ENCODE assay signal across 8 mouse cellular contexts in the genomic region with DNA sequence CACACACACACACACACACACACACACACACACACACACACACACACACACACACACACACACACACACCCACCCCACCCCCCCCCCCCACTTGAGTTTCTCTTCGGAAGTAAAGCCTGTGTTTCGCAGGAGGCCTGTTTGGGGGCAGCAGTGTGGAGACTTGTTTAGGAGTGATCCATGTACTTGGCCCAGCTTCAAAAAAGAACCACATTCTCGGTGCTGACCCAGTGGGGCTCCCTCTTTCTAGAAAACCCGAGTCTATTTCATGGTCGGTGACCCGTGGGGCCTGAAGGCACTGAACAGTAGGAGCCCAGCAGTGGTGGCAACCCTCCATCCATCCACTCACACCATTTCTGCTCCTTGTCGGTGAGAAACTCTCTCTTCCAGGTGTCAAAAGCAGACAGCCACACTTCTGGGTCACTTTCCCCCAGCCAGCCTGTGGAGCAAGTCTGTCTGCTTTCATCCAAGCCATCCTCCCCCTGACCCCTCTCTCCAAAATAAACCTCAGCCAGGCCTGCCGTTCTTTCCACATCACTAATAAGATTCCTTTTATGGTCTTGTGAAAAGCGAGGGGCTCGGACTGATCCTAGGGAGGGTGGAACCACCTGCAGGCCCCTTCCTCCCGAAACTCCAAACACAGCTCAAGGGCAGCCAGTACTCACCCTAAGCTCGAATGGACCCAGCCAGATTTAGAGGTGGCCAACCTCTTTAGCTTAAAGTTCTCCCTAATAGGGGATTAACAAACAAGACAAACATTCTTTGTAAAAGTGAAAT. TPM values are rescaled to one million over a fixed set of nuclear protein-coding genes. Genes with fewer than 3 reads are reported as not detected.
DNase-seq lines count a peak whose midpoint lies in the region; ATAC-seq and TF ChIP-seq lines count a peak whose summit lies in the region.

No protein-coding gene starts in this region.

- H3K27me3 ChIP-seq in spleen, adult 2 months (ENCODE audit: control insufficient read depth, insufficient read depth, low read length), result peaks cover 19% of the 10 kb centered on the region
- H3K27me3 ChIP-seq in heart, embryonic 13.5 days (replicated peaks), result no peaks in the 10 kb centered on the region
- peaks cover 52% of the 10 kb centered on the region for H3K27me3 ChIP-seq in liver, embryonic 15.5 days
- H3K27me3 ChIP-seq in stomach, embryonic 16.5 days (ENCODE audit: control insufficient read depth, insufficient read depth, low read length), result no peaks in the 10 kb centered on the region

- H3K4me1 ChIP-seq in spleen, adult 2 months (ENCODE audit: control insufficient read depth, insufficient read depth, insufficient read length), result no peaks in the 10 kb centered on the region; the same call in none of the 2 replicates
- H3K4me1 ChIP-seq in heart, embryonic 13.5 days, result peaks cover 60% of the 10 kb centered on the region
- H3K4me1 ChIP-seq in liver, embryonic 15.5 days (replicated peaks), result peaks cover 20% of the 10 kb centered on the region
- H3K4me1 ChIP-seq in stomach, embryonic 16.5 days (ENCODE audit: control insufficient read depth, insufficient read depth, low read length), result peaks cover 34% of the 10 kb centered on the region

- peak overlapping the region; percentile 92 for H3K9ac ChIP-seq in heart, embryonic 13.5 days
- H3K9ac ChIP-seq in liver, embryonic 15.5 days, result no peak overlapping the region
- peak overlapping the region; percentile 86 for H3K9ac ChIP-seq in stomach, embryonic 16.5 days (ENCODE audit: low read length)

- no peak for ATAC-seq in heart, embryonic 13.5 days (ENCODE audit: extremely low read depth, insufficient number of reproducible peaks, low FRiP score, low TSS enrichment)
- no peak for ATAC-seq in liver, embryonic 15.5 days (ENCODE audit: insufficient read depth)
- ATAC-seq in stomach, embryonic 16.5 days (ENCODE audit: insufficient read depth, low FRiP score), result no peak

- DNase-seq in spleen, adult 2 months (ENCODE audit: low read depth in 1 of 2, low spot score in 2 of 2), result no peak
- DNase-seq in spleen, adult 12 weeks (ENCODE audit: low spot score), result no peak
- DNase-seq in frontal cortex, postnatal 14 days (ENCODE audit: low spot score in 2 of 2), result no peak
- DNase-seq in gastrocnemius, postnatal 25 days, result no peak
- DNase-seq in c-Kit-positive CD71-positive TER-119-positive erythroid progenitor cells, embryonic 14.5 days (ENCODE audit: low spot score), result no peak

- TF ChIP-seq POLR2A in spleen, adult 2 months (IDR thresholded peaks at IDR 0.05; ENCODE audit: low read depth, low read length), result no peak

- WGBS in spleen, adult 2 months, result 69% methylated on average over 11 of the region's 12 CpGs
- WGBS in heart, embryonic 13.5 days, result 9% methylated on average over 12 of the region's 12 CpGs
- 40% methylated on average over 12 of the region's 12 CpGs for WGBS in liver, embryonic 15.5 days (ENCODE audit: insufficient replicate concordance)
- WGBS in stomach, embryonic 16.5 days, result 19% methylated on average over 12 of the region's 12 CpGs

- H3K4me3 ChIP-seq in spleen, adult 2 months (ENCODE audit: extremely low read depth, insufficient read depth, insufficient read length), result no peak overlapping the region; the same call in 1 of the 2 replicates
- peak overlapping the region; percentile 79 for H3K4me3 ChIP-seq in heart, embryonic 13.5 days
- peak overlapping the region; percentile 63 for H3K4me3 ChIP-seq in liver, embryonic 15.5 days (replicated peaks)
- H3K4me3 ChIP-seq in stomach, embryonic 16.5 days (replicated peaks; ENCODE audit: low read length), result peak overlapping the region; percentile 70

- H3K27ac ChIP-seq in spleen, adult 2 months (ENCODE audit: insufficient read depth, low read length), result peak overlapping the region; percentile 31; the same call in 1 of the 2 replicates
- H3K27ac ChIP-seq in heart, embryonic 13.5 days (replicated peaks), result peak overlapping the region; percentile 98
- no peak overlapping the region for H3K27ac ChIP-seq in liver, embryonic 15.5 days (replicated peaks)
- H3K27ac ChIP-seq in stomach, embryonic 16.5 days (ENCODE audit: low read length), result peak overlapping the region; percentile 99

- no peaks in the 10 kb centered on the region for H3K36me3 ChIP-seq in spleen, adult 2 months (ENCODE audit: control insufficient read depth, insufficient read depth, low read length)
- no peaks in the 10 kb centered on the region for H3K36me3 ChIP-seq in heart, embryonic 13.5 days
- H3K36me3 ChIP-seq in liver, embryonic 15.5 days (replicated peaks), result no peaks in the 10 kb centered on the region
- H3K36me3 ChIP-seq in stomach, embryonic 16.5 days (ENCODE audit: control insufficient read depth, insufficient read depth, low read length), result no peaks in the 10 kb centered on the region

- no peak for TF ChIP-seq CTCF in spleen, adult 2 months (IDR thresholded peaks at IDR 0.05; ENCODE audit: extremely low read depth, insufficient read depth, insufficient read length, insufficient replicate concordance)

- peak overlapping the region; percentile 94 for H3K4me2 ChIP-seq in heart, embryonic 13.5 days
- peak overlapping the region; percentile 72 for H3K4me2 ChIP-seq in liver, embryonic 15.5 days
- H3K4me2 ChIP-seq in stomach, embryonic 16.5 days (ENCODE audit: low read depth, low read length), result peak overlapping the region; percentile 75

- H3K9me3 ChIP-seq in heart, embryonic 13.5 days, result no peaks in the 10 kb centered on the region
- H3K9me3 ChIP-seq in liver, embryonic 15.5 days (replicated peaks), result no peaks in the 10 kb centered on the region
- H3K9me3 ChIP-seq in stomach, embryonic 16.5 days (replicated peaks; ENCODE audit: control insufficient read depth, low read length), result no peaks in the 10 kb centered on the region

RNA-seq across cellular contexts. Expression of gene Jag1, which starts 3.0 kb away (rescaled TPM):
- polyA plus RNA-seq in spleen, adult 2 months (2012; rRNA removed), result 4.3 and 4.6 TPM in 2 replicates
- 12.0 and 12.6 TPM in 2 replicates for polyA plus RNA-seq in heart, embryonic 13.5 days (2015; fragmentation: Nextera tagmentation; extraction: Ambion mirVana)
- 1.0 and 1.1 TPM in 2 replicates for polyA plus RNA-seq in liver, embryonic 15.5 days (2015; fragmentation: Nextera tagmentation; extraction: Ambion mirVana)
- 10.9 and 12.0 TPM in 2 replicates for polyA plus RNA-seq in stomach, embryonic 16.5 days (2015; fragmentation: Nextera tagmentation; extraction: Ambion mirVana)
- 1 to 10 TPM; 5.6 to 7.1 TPM for total RNA-seq in gastrocnemius, postnatal 25 days (2021)
